Mouse (Mus musculus) C2C12 (cell line): ENCODE measurements around the gene Gm17455. TPM values are rescaled to one million over a fixed set of nuclear protein-coding genes. Genes with fewer than 3 reads are reported as not detected.

ENCODE experiments used
- H3K27me3 ChIP-seq: one replicate; pipeline ENCODE4 v1.6.1; 2011; ENCODE audit not compliant: control insufficient read depth, insufficient read depth, insufficient read length
- H3K36me3 ChIP-seq: one replicate; pipeline ENCODE4 v1.6.1; 2011; ENCODE audit not compliant: control insufficient read depth, insufficient read depth
- H3K4me3 ChIP-seq: one replicate; pipeline ENCODE4 v1.5.1; 2011; ENCODE audit warnings: mild to moderate bottlenecking, control low read depth; ENCODE audit not compliant: poor library complexity, insufficient read depth, severe bottlenecking
- H3K79me2 ChIP-seq: one replicate; pipeline ENCODE4 v1.6.1; 2011; ENCODE audit not compliant: control insufficient read depth, insufficient read depth
- H3K79me3 ChIP-seq: one replicate; pipeline ENCODE4 v1.6.1; 2011; ENCODE audit warnings: low read depth, control low read depth
- H3ac ChIP-seq: one replicate; pipeline ENCODE3; 2011; ENCODE audit warnings: low read depth; ENCODE audit not compliant: control insufficient read depth, insufficient read length
- CEBPB ChIP-seq: IDR thresholded peaks from one replicate; pipeline ENCODE4 v1.6.1; 2011; ENCODE audit warnings: low read depth, mild to moderate bottlenecking, control low read depth, moderate library complexity
- CTCF ChIP-seq: IDR thresholded peaks from one replicate; pipeline ENCODE4 v1.5.1; 2011; ENCODE audit not compliant: control insufficient read depth, insufficient read depth, insufficient read length
- FOSL1 ChIP-seq: IDR thresholded peaks from one replicate; pipeline ENCODE4 v1.8.0; 2011; ENCODE audit warnings: mild to moderate bottlenecking, low read length; ENCODE audit not compliant: poor library complexity, insufficient read depth, severe bottlenecking
- MAX ChIP-seq: IDR thresholded peaks from one replicate; pipeline ENCODE4 v1.6.1; 2011; ENCODE audit warnings: mild to moderate bottlenecking, control low read depth
- MYOD1 ChIP-seq: IDR thresholded peaks from one replicate; pipeline ENCODE4 v1.6.1; 2011; ENCODE audit warnings: low read depth; ENCODE audit not compliant: control insufficient read depth, insufficient read length
- MYOG ChIP-seq: IDR thresholded peaks from one replicate; pipeline ENCODE4 v1.6.1; 2011; ENCODE audit not compliant: control insufficient read depth, insufficient read length; ENCODE audit errors: extremely low read depth
- USF1 ChIP-seq: IDR thresholded peaks from one replicate; pipeline ENCODE4 v1.6.1; 2011; ENCODE audit warnings: low read depth, mild to moderate bottlenecking, control low read depth, moderate library complexity
- polyA plus RNA-seq: library from polyadenylated mRNA; unstranded; fragments of >200 nt; fragmentation: generic; extraction: Trizol; gene quantifications from one replicate; pipeline ENCODE4 v1.2.1, GENCODE M21; 2012; ENCODE audit warnings: missing spikeins

Gm17455 gene
- polyA plus RNA-seq, 1 experiment: not detected

- Histone ChIP-seq H3K4me3 (no peak overlapping the region), H3ac (no peak overlapping the region), H3K79me2 (no peaks in the 10 kb centered on the region), H3K79me3 (no peaks in the 10 kb centered on the region), H3K27me3 (no peaks in the 10 kb centered on the region), H3K36me3 (no peaks in the 10 kb centered on the region)
- TF ChIP-seq CEBPB (no peak), FOSL1 (no peak), MYOG (no peak), MYOD1 (no peak), USF1 (no peak), CTCF (no peak), MAX (no peak)
Observed at GRCm38 (mm10) chr10:60369405-60369804, 30.1 kb upstream of the Gm17455 start.

GRCm38 (mm10) chr10:60370098-60370497 is 29.4 kb upstream of the Gm17455 start:
- Histone ChIP-seq H3ac (no peak overlapping the region), H3K36me3 (no peaks in the 10 kb centered on the region), H3K27me3 (no peaks in the 10 kb centered on the region), H3K79me3 (no peaks in the 10 kb centered on the region), H3K79me2 (no peaks in the 10 kb centered on the region), H3K4me3 (no peak overlapping the region)
- no peak for TF ChIP-seq MYOD1
- TF ChIP-seq CEBPB: no peak
- no peak for TF ChIP-seq MYOG
- no peak for TF ChIP-seq MAX
- TF ChIP-seq FOSL1: no peak
- no peak for TF ChIP-seq CTCF
- no peak for TF ChIP-seq USF1

GRCm38 (mm10) chr10:60370601-60371061 is 28.9 kb upstream of the Gm17455 start:
- Histone ChIP-seq H3K79me2 (no peaks in the 10 kb centered on the region), H3K79me3 (no peaks in the 10 kb centered on the region), H3K4me3 (no peak overlapping the region), H3K36me3 (no peaks in the 10 kb centered on the region), H3K27me3 (no peaks in the 10 kb centered on the region), H3ac (no peak overlapping the region)
- TF ChIP-seq USF1: no peak
- TF ChIP-seq MAX: no peak
- TF ChIP-seq MYOD1: no peak
- TF ChIP-seq FOSL1: no peak
- TF ChIP-seq CTCF: no peak
- TF ChIP-seq CEBPB: no peak
- TF ChIP-seq MYOG: no peak

DNA sequence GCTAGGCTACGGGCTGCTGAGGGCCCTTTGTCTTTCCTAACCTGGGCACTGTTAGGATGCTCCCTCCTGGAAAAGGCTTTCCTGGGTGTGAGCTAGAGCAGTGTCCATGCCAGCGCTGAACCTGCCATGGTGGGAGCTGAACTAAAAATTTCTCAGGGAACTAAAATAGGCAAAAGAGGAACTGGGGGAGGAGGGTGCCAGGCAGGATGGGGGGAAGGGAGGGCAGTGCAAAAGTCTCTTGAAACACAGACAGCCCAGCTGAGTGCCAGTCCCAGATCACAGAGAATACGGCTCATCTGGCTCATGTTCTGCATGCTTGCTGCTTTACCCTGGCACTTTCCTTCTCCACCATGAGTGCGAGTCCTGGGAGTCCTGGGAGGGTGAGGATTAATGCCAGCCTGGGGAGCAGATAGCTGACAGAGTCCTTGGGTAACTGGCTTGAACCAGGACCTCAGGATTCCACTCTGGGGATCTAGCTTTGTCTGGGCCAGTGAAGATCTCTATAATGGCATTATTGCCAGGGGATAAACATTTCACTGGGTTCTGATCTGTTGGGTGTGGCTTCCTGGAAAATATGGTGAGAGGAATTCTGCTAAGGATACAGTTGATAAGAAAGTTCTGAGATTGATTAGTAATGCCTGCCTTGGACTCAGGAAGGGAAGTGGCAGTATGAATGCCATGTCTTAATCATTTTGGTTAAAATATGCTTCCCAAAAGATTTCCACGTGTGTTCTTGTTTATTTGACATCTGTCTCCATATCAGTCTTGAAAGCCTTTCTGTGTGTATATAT is 27.7 kb upstream of the Gm17455 start:
- Histone ChIP-seq H3ac (no peak overlapping the region), H3K27me3 (no peaks in the 10 kb centered on the region), H3K36me3 (no peaks in the 10 kb centered on the region), H3K79me2 (no peaks in the 10 kb centered on the region), H3K79me3 (no peaks in the 10 kb centered on the region), H3K4me3 (no peak overlapping the region)
- TF ChIP-seq USF1 (no peak), CTCF (no peak), CEBPB (no peak), FOSL1 (no peak), MYOG (no peak), MYOD1 (no peak), MAX (no peak)

GRCm38 (mm10) chr10:60373543-60373936 is 26.0 kb upstream of the Gm17455 start:
- no peak overlapping the region for H3K4me3 ChIP-seq
- TF ChIP-seq FOSL1: no peak
- no peak for TF ChIP-seq CEBPB
- no peak for TF ChIP-seq CTCF
- TF ChIP-seq USF1: no peak
- no peak for TF ChIP-seq MYOD1
- no peak for TF ChIP-seq MAX
- no peak for TF ChIP-seq MYOG
- no peaks in the 10 kb centered on the region for H3K79me2 ChIP-seq
- H3K27me3 ChIP-seq: no peaks in the 10 kb centered on the region
- H3K79me3 ChIP-seq: no peaks in the 10 kb centered on the region
- no peaks in the 10 kb centered on the region for H3K36me3 ChIP-seq
- no peak overlapping the region for H3ac ChIP-seq
